Comparison of ENCODE assay signal across 20 mouse cellular contexts in genomic region chr4:150510036-150510435, GRCm38 (mm10).
"Had no signal": no experiment of that assay in that cellular context is flagged by ENCODE, and none has a peak within 500 bp of the region (broad histone marks: within the 10 kb centered on the region; RNA-seq: fewer than 3 reads in every experiment).

No protein-coding gene starts in this region.

- H3K27ac ChIP-seq: kidney, embryonic 15.5 days; limb, embryonic 12.5 days; limb, embryonic 15.5 days; liver, embryonic 14.5 days; neural tube, embryonic 12.5 days; stomach, postnatal 0 days had no signal

- H3K27me3 ChIP-seq: kidney, embryonic 15.5 days; limb, embryonic 12.5 days; limb, embryonic 15.5 days; neural tube, embryonic 12.5 days had no signal

- DNase-seq: kidney, adult 11 months; kidney, adult 8-10 months; kidney, postnatal 10 days; kidney, postnatal 36 days; layer of hippocampus, postnatal 36 days; left cerebral cortex, postnatal 4 days; liver, postnatal 0 days; lung, embryonic 14.5 days; midbrain, embryonic 14.5 days; retina, postnatal 1 day; right cerebral cortex, postnatal 4 days; thymus, postnatal 25 days had no signal

- H3K4me2 ChIP-seq: kidney, embryonic 15.5 days; limb, embryonic 12.5 days; limb, embryonic 15.5 days; liver, embryonic 11.5 days; lung, embryonic 14.5 days; neural tube, embryonic 12.5 days had no signal

- H3K9me3 ChIP-seq: kidney, embryonic 15.5 days; limb, embryonic 12.5 days; limb, embryonic 15.5 days; neural tube, embryonic 12.5 days had no signal

- H3K9ac ChIP-seq: kidney, embryonic 15.5 days; limb, embryonic 12.5 days; limb, embryonic 15.5 days; liver, embryonic 14.5 days; liver, postnatal 0 days; lung, embryonic 14.5 days; neural tube, embryonic 12.5 days had no signal

- ATAC-seq: liver, postnatal 0 days; lung, postnatal 0 days had no signal

- H3K4me1 ChIP-seq: kidney, embryonic 15.5 days; limb, embryonic 12.5 days; limb, embryonic 15.5 days; neural tube, embryonic 12.5 days had no signal

- H3K4me3 ChIP-seq: kidney, embryonic 15.5 days; limb, embryonic 12.5 days; limb, embryonic 15.5 days; neural tube, embryonic 12.5 days had no signal
